Mouse (Mus musculus) spleen, adult 2 months (tissue): Measurements from ENCODE around the gene Fuca1.

Experiments
- CTCF ChIP-seq: fragments of 200-500 bp; IDR thresholded peaks from 2 replicates; pipeline ENCODE4 v1.5.1; 2011; ENCODE audit warnings: mild to moderate bottlenecking, inconsistent platforms; ENCODE audit not compliant: insufficient read depth, insufficient read length, insufficient replicate concordance; ENCODE audit errors: extremely low read depth
- POLR2A ChIP-seq: fragments of 200-500 bp; IDR thresholded peaks from 2 replicates; pipeline ENCODE4 v1.6.1; 2011; ENCODE audit warnings: low read depth, low read length, inconsistent platforms

- TF ChIP-seq CTCF (no peak), POLR2A (no peak)
Observed at GRCm38 (mm10) chr4:135889146-135889883, 31.2 kb upstream of the Fuca1 start.
